Mouse (Mus musculus) erythroblast, embryonic 14.5 days (primary cell): ENCODE data around the gene Nfatc3.

Experiments
- GATA1 ChIP-seq: IDR thresholded peaks from 2 replicates; pipeline ENCODE4 v1.6.1; 2012; ENCODE audit warnings: low read length, inconsistent platforms, mixed read lengths
- TAL1 ChIP-seq: IDR thresholded peaks from 3 replicates; pipeline ENCODE4 v1.6.1; 2012; ENCODE audit warnings: low read length, inconsistent platforms, mixed read lengths

GRCm38 (mm10) chr8:106131021-106131420, 72.4 kb downstream of the Nfatc3 start:
- TF ChIP-seq GATA1 (no peak), TAL1 (no peak)
